Mouse (Mus musculus) olfactory bulb, adult 2 months (tissue): Measurements from ENCODE around the gene 1700056E22Rik. TPM values are rescaled to one million over a fixed set of nuclear protein-coding genes. Genes with fewer than 3 reads are reported as not detected.

Experiments
- H3K27ac ChIP-seq: fragments of 200-500 bp; 2 replicates; pipeline ENCODE4 v1.5.1; 2012; ENCODE audit warnings: low read depth, low read length; ENCODE audit not compliant: insufficient read depth
- H3K4me1 ChIP-seq: fragments of 200-500 bp; 2 replicates; pipeline ENCODE4 v1.6.1; 2012; ENCODE audit warnings: low read length; ENCODE audit not compliant: control insufficient read depth, insufficient read depth
- H3K4me3 ChIP-seq: fragments of 200-500 bp; 2 replicates; pipeline ENCODE4 v1.5.1; 2012; ENCODE audit warnings: mild to moderate bottlenecking, low read depth, low read length, moderate library complexity; ENCODE audit not compliant: insufficient read depth
- CTCF ChIP-seq: fragments of 200-500 bp; IDR thresholded peaks from 2 replicates; pipeline ENCODE4 v1.5.1; 2012; ENCODE audit warnings: low read depth, mild to moderate bottlenecking, low read length, moderate library complexity; ENCODE audit not compliant: insufficient read depth
- POLR2A ChIP-seq: fragments of 200-500 bp; IDR thresholded peaks from 2 replicates; pipeline ENCODE4 v1.6.1; 2012; ENCODE audit warnings: mild to moderate bottlenecking, low read depth, low read length, moderate library complexity; ENCODE audit not compliant: insufficient read depth
- WGBS: fragments of 180-500 bp; shearing (Covaris S2); methylation state at CpG from one replicate; pipeline ENCODE4 v1.1.7; 2018; 5-methylcytosine and 5-hydroxymethylcytosine counted together
- polyA plus RNA-seq: library from polyadenylated mRNA; stranded (reverse); fragments of >200 nt; gene quantifications from 2 replicates; pipeline ENCODE4 v1.2.4, GENCODE M21; 2012; ENCODE audit warnings: low replicate concordance; ENCODE audit not compliant: missing spikeins, insufficient read depth, insufficient read length

1700056E22Rik gene
- polyA plus RNA-seq, 1 experiment, result not detected

GRCm38 (mm10) chr1:184030070-184030802 lies 3.9 kb downstream of the 1700056E22Rik start:
- Histone ChIP-seq H3K27ac (no peak overlapping the region), H3K4me3 (no peak overlapping the region), H3K4me1 (peaks cover 3% of the 10 kb centered on the region)
- 97% methylated on average over 8 of the region's 8 CpGs for WGBS
- TF ChIP-seq CTCF (no peak), POLR2A (no peak)

- whole genome bisulfite sequencing, result 93% methylated on average over 3 of the region's 3 CpGs
- TF ChIP-seq POLR2A (no peak), CTCF (no peak)
- no peak overlapping the region for H3K27ac ChIP-seq
- H3K4me1 ChIP-seq, result no peaks in the 10 kb centered on the region
- no peak overlapping the region for H3K4me3 ChIP-seq
Measured at GRCm38 (mm10) chr1:184027039-184027438, 7.1 kb downstream of the 1700056E22Rik start.

GRCm38 (mm10) chr1:184025079-184025478 lies 9.0 kb downstream of the 1700056E22Rik start:
- TF ChIP-seq POLR2A (no peak), CTCF (no peak)
- WGBS, result 96% methylated on average over 5 of the region's 5 CpGs
- Histone ChIP-seq H3K4me3 (no peak overlapping the region), H3K27ac (no peak overlapping the region), H3K4me1 (no peaks in the 10 kb centered on the region)

- TF ChIP-seq POLR2A (no peak), CTCF (no peak)
- WGBS, result 95% methylated on average over 2 of the region's 2 CpGs
- Histone ChIP-seq H3K4me3 (no peak overlapping the region), H3K4me1 (no peaks in the 10 kb centered on the region), H3K27ac (no peak overlapping the region)
Measured at GRCm38 (mm10) chr1:184024631-184025030, 9.5 kb downstream of the 1700056E22Rik start.

- no peak overlapping the region for H3K27ac ChIP-seq
- no peaks in the 10 kb centered on the region for H3K4me1 ChIP-seq
- no peak for TF ChIP-seq CTCF
- TF ChIP-seq POLR2A, result no peak
- WGBS, result 82% methylated on average over 2 of the region's 2 CpGs
- no peak overlapping the region for H3K4me3 ChIP-seq
Measured at GRCm38 (mm10) chr1:184023971-184024370, 10.1 kb downstream of the 1700056E22Rik start.

GRCm38 (mm10) chr1:184019722-184020107 lies 14.4 kb downstream of the 1700056E22Rik start:
- Histone ChIP-seq H3K4me3 (no peak overlapping the region), H3K27ac (no peak overlapping the region), H3K4me1 (no peaks in the 10 kb centered on the region)
- 62% methylated on average over 6 of the region's 6 CpGs for WGBS
- TF ChIP-seq CTCF (no peak), POLR2A (no peak)

- no peak for TF ChIP-seq CTCF
- no peak for TF ChIP-seq POLR2A
- Histone ChIP-seq H3K27ac (no peak overlapping the region), H3K4me3 (no peak overlapping the region), H3K4me1 (no peaks in the 10 kb centered on the region)
- 73% methylated on average over 6 of the region's 6 CpGs for WGBS
Measured at GRCm38 (mm10) chr1:184019042-184019721, 14.9 kb downstream of the 1700056E22Rik start.

GRCm38 (mm10) chr1:184017606-184018005 lies 16.5 kb downstream of the 1700056E22Rik start:
- Histone ChIP-seq H3K4me1 (no peaks in the 10 kb centered on the region), H3K27ac (no peak overlapping the region), H3K4me3 (no peak overlapping the region)
- TF ChIP-seq POLR2A (no peak), CTCF (no peak)
- WGBS, result 91% methylated on average over 2 of the region's 2 CpGs

GRCm38 (mm10) chr1:184015995-184016730 lies 17.9 kb downstream of the 1700056E22Rik start:
- TF ChIP-seq CTCF (no peak), POLR2A (no peak)
- WGBS, result 85% methylated on average over 10 of the region's 10 CpGs
- H3K4me1 ChIP-seq, result no peaks in the 10 kb centered on the region
- H3K27ac ChIP-seq, result no peak overlapping the region
- no peak overlapping the region for H3K4me3 ChIP-seq
